Mouse (Mus musculus) olfactory bulb, adult 2 months (tissue): ENCODE measurements at regions not wholly inside any gene's neighbourhood (a gene's known extent, or its start where the extent isn't known, plus 50 kb on each side); places are given as distances from the start of the nearest gene placed in this dataset.
"Not testable (repeated sequence)": the region's sequence is repeated elsewhere in the genome, so short reads cannot be mapped to it uniquely, and the experiment has no call there.

ENCODE experiments used
- H3K27ac ChIP-seq: fragments of 200-500 bp; 2 replicates; pipeline ENCODE4 v1.5.1; 2012; ENCODE audit warnings: low read depth, low read length; ENCODE audit not compliant: insufficient read depth
- H3K4me1 ChIP-seq: fragments of 200-500 bp; 2 replicates; pipeline ENCODE4 v1.6.1; 2012; ENCODE audit warnings: low read length; ENCODE audit not compliant: control insufficient read depth, insufficient read depth
- H3K4me3 ChIP-seq: fragments of 200-500 bp; 2 replicates; pipeline ENCODE4 v1.5.1; 2012; ENCODE audit warnings: mild to moderate bottlenecking, low read depth, low read length, moderate library complexity; ENCODE audit not compliant: insufficient read depth
- CTCF ChIP-seq: fragments of 200-500 bp; IDR thresholded peaks from 2 replicates; pipeline ENCODE4 v1.5.1; 2012; ENCODE audit warnings: low read depth, mild to moderate bottlenecking, low read length, moderate library complexity; ENCODE audit not compliant: insufficient read depth
- POLR2A ChIP-seq: fragments of 200-500 bp; IDR thresholded peaks from 2 replicates; pipeline ENCODE4 v1.6.1; 2012; ENCODE audit warnings: mild to moderate bottlenecking, low read depth, low read length, moderate library complexity; ENCODE audit not compliant: insufficient read depth
- WGBS: fragments of 180-500 bp; shearing (Covaris S2); methylation state at CpG from one replicate; pipeline ENCODE4 v1.1.7; 2018; 5-methylcytosine and 5-hydroxymethylcytosine counted together

DNA sequence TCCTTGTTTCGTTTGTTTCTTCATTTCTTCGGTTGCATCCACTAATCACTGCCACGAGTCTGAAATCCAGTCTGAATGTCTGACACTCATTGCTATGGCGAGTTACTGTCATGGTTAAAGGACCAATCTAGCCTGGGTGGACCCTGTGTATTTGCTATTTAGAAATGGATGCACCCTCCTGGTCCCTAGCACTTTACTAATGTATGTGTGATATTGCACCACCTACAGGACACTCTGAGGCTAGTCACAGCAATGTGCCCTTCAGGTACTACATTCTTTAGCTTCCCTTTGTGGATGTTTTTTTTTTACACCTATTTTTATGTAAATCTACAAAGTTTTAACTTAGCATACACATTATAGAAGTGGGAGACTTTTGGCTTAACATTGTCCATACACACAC lies 87.5 kb upstream of the Stxbp6 start:
- Histone ChIP-seq H3K4me3 (no peak overlapping the region), H3K27ac (no peak overlapping the region), H3K4me1 (no peaks in the 10 kb centered on the region)
- WGBS: 75% methylated on average over 4 of the region's 4 CpGs
- TF ChIP-seq POLR2A (no peak), CTCF (no peak)

DNA sequence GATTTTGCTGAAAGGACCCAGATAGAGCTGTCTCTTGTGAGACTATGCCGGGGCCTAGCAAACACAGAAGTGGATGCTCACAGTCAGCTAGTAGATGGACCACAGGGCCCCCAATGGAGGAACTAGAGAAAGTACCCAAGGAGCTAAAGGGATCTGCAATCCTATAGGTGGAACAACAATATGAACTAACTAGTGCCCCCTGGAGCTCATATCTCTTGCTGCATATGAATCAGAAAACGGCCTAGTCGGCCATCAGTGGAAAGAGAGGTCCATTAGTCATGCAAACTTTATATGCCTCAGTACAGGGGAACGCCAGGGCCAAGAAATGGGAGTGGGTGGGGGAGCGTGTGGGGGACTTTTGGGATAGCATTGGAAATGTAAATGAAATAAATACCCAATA lies 87.1 kb upstream of the Stxbp6 start:
- not testable (repeated sequence) for H3K4me3 ChIP-seq, H3K27ac ChIP-seq, H3K4me1 ChIP-seq
- 86% methylated on average over 5 of the region's 5 CpGs for WGBS

DNA sequence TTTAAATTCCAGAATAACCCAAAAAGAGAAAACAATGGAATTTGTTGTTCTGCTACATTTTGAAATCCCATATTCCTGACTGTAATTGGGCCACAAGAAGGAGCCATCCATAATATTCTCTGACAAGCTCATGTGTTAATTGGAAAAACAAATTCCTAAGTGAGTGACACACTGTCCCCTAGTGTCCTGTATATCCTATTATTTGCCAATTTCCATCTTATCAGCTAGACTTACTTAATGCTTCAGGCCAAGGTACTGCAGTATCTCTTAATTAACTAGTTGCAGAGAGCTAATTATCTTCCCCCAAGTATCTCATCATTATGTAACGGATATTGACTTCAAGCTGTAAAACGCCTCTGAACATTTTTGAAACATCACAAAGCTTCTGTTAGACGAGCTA lies 84.5 kb upstream of the Stxbp6 start:
- TF ChIP-seq POLR2A: no peak
- no peak for TF ChIP-seq CTCF
- H3K4me3 ChIP-seq: no peak overlapping the region
- WGBS: 58% methylated on average over 3 of the region's 3 CpGs
- no peak overlapping the region for H3K27ac ChIP-seq
- H3K4me1 ChIP-seq: no peaks in the 10 kb centered on the region

DNA sequence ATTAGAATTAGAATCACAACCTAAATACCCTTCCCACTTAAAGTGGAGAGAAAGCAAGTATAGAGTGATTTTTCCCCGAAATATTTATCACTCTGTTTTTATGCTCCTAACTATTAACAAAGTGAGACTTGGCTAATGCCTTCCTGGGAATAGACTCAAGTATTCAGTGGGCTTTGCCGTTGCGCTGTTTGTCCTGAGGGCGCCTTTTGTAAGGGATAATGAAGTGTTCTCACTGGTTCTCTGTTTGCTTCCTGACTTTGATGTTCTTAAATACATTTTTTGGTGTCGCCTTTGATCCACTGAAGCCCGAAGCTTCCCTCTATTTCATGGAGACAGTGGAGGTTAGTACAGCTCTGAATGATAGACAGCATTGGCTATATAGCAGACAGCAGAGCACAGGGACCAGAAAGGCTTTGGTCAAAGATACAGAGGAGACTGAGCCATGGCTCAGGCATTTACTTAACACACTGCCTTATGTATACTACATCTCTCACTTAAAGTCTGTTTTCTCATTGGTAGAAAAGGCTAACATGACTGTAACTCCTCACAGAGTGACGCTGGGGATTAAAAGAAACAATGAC lies 63.0 kb upstream of the Stxbp6 start:
- H3K4me1 ChIP-seq: no peaks in the 10 kb centered on the region
- 52% methylated on average over 7 of the region's 7 CpGs for WGBS
- H3K27ac ChIP-seq: no peak overlapping the region
- no peak for TF ChIP-seq POLR2A
- TF ChIP-seq CTCF: no peak
- no peak overlapping the region for H3K4me3 ChIP-seq

DNA sequence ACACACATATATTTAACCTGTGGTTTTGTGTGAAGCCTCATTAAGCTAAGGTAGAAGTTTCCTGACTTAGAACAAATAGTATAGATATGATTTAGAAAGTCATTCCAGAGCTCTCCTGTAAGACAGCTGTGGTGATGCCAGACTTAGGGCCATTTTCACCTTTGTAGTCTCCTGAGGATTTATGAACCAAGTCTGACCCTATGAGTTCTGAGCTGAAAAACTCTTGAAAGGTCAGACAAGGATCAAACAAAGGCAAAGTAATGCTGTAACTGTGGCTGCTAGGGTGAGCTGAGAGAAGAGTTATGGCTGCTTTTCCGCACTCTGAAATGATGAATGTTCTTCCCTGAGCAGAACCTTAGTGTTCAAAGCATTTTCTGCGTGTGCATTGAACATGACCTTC lies 58.9 kb upstream of the Stxbp6 start:
- H3K4me1 ChIP-seq: no peaks in the 10 kb centered on the region
- H3K4me3 ChIP-seq: no peak overlapping the region
- no peak overlapping the region for H3K27ac ChIP-seq
- 88% methylated on average over 2 of the region's 2 CpGs for WGBS
- TF ChIP-seq CTCF (no peak), POLR2A (no peak)

DNA sequence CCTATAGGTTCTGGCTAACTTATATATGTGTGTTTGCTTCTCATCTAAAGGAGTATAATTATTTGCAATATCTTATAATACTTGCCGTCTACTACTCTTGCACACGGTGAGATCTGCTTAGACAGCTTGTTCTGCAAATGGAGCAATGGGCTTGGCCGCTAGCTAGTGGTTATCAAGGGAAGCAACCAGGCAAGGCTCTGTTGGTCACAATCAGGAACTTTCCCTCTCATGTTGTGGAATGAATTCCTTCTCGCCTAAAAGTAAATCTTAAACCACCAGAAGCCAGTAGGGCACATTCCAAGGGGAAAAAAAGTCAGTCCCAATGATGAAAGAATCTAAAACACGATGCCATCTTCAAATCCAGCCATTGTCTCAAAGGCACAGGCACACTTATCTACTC lies 56.6 kb upstream of the Stxbp6 start:
- WGBS: 94% methylated on average over 5 of the region's 5 CpGs

DNA sequence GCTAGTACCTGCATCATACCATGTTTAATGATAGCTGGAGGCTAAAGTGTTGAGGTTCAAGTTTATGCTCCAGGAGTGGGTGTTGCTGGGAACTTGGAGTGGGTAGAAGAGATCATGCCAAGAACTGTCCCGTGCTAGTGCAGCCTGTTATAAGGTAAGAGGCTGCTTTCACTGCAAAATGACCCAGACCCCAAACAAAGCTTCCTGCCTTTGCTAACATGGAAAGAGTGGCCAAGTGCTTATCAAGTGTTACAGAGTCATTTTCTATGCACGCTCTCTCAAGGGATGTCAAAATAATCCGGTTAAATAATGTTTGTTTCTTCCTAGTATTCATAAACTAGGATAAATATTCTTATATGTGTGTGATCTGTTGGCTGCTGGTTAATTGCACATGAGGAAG lies 51.4 kb upstream of the Stxbp6 start:
- H3K27ac ChIP-seq: no peak overlapping the region
- no peak for TF ChIP-seq CTCF
- no peak for TF ChIP-seq POLR2A
- 60% methylated on average over 3 of the region's 3 CpGs for WGBS
- H3K4me3 ChIP-seq: no peak overlapping the region
- no peaks in the 10 kb centered on the region for H3K4me1 ChIP-seq

More for the DNA sequence above, 56.6 kb upstream of the Stxbp6 start:
- Histone ChIP-seq H3K4me3 (no peak overlapping the region), H3K4me1 (no peaks in the 10 kb centered on the region), H3K27ac (no peak overlapping the region)
- TF ChIP-seq CTCF (no peak), POLR2A (no peak)
